Mouse (Mus musculus) thymus, postnatal 36 days (tissue): ENCODE measurements around the gene Acvr2a.
"Not testable (repeated sequence)": the region's sequence is repeated elsewhere in the genome, so short reads cannot be mapped to it uniquely, and the experiment has no call there.

Source experiments
- DNase-seq, 2 experiments: peaks; one replicate each; pipeline ENCODE4 v3.0.0; 2022; ENCODE audit warnings: mixed read lengths in 2 of 2

Acvr2a gene

GRCm38 (mm10) chr2:48813371-48814222 lies at the start of gene Acvr2a:
Gene Acvr2a, plus strand, starts transcription at chr2:48814109.
- peak; percentile 80 to 84 for DNase-seq

GRCm38 (mm10) chr2:48766513-48766912 lies 47.4 kb upstream of the Acvr2a start:
- no peak for DNase-seq

DNA sequence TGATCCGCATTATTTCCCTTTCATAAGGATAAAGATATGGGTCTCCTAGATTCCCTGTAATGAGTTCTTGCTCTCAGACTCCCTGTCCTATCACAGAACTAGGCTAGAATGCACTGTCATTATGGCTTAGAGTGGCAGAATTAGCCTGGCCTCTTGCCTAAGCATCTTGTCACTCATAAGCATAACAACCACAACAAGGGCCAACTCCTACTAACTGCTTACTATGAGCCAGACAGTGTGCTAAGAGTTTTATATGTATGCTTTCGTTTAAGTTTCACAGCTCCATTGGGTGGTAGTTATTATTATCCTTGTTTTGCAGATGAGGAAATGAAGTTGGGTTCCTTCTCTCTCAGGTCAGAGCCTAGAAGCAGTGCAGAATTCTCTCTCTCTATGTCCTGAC lies 46.1 kb upstream of the Acvr2a start:
- DNase-seq = no peak

GRCm38 (mm10) chr2:48768219-48768618 lies 45.7 kb upstream of the Acvr2a start:
- no peak for DNase-seq

DNA sequence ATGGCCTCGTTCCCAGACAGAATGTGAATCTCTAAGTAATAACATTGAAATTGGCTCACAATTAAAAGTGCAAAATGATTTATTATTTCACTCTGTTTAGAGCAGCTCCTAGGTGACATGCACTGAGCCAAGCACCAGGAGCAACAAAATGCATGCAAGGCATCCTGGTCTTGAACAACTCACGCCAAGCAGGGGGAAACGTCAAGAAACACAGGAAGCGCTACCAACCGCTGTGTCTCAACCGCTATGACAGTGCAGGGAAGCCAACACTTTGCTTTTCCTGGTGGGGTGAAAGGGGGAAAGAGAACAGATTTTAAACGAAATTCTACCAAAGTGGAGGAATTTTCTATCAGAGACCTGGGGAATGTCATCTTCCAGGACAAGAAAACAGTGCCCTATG lies 43.8 kb upstream of the Acvr2a start:
- DNase-seq = no peak

GRCm38 (mm10) chr2:48770634-48771033 lies 43.3 kb upstream of the Acvr2a start:
- no peak for DNase-seq

DNA sequence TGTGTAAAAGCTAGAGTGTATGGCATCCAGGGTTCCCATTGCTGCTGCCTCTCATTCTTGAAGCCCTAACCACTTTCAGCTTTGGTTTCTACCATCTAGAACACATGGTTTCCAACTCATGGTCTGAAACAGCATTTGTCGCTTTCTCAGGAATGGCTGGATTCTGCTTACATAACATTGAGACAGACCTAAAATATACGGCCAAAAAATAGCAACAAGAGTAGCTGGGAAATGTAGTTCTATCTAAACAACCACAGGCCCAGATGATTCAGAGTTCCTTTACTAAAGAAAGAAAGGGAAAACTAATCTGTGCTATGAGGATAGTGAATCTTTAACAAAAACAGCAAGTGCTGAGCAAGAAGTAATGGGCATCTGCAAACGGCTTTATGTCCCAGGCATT lies 38.6 kb upstream of the Acvr2a start:
- no peak for DNase-seq

GRCm38 (mm10) chr2:48788901-48789300 lies 25.0 kb upstream of the Acvr2a start:
- DNase-seq = no peak

DNA sequence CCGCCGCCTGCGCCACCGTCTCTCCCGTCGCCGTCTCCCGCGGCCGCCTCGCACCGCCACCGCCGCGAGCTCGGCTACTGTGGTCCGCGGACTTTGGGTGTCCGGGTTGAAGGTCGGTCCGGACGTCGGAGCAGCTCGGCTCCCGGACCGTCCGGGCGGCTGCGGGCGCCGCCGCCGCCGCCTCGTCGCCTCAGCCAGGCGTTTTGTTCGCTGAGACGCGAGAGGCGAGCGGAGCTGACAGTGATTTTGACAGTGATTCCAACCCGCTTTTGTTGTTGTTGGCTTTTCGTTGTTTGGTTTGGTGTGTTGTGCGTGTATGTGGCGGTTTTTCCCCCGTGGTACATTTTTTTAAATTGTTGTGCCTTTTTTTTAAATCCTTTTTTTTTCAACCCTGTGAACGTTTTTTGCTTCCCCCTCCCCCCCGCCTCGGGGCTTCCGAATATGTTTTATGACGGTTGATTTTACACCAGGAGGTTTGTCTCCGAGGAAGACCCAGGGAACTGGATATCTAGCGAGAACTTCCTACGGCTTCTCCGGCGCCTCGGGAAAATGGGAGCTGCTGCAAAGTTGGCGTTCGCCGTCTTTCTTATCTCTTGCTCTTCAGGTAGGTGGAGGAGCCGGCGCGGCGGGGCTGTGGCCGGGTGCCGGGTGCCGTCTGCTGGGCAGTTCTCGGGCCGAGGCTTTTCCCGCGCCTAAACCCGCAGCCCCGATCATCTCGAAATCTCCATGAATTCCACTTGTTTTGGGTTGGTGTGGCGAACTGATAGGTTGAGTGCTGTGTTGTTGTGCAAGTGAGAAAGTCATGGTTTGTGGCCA lies 522 bp downstream of the Acvr2a start:
- peak; percentile 19 to 23 for DNase-seq

- no peak for DNase-seq
Measured at GRCm38 (mm10) chr2:48815039-48815590, 1.2 kb downstream of the Acvr2a start.

- DNase-seq = no peak
Measured at GRCm38 (mm10) chr2:48816141-48817028, 2.5 kb downstream of the Acvr2a start.

- DNase-seq = no peak
Measured at GRCm38 (mm10) chr2:48825878-48826277, 12.0 kb downstream of the Acvr2a start.

GRCm38 (mm10) chr2:48826380-48826779 lies 12.5 kb downstream of the Acvr2a start:
- no peak for DNase-seq

DNA sequence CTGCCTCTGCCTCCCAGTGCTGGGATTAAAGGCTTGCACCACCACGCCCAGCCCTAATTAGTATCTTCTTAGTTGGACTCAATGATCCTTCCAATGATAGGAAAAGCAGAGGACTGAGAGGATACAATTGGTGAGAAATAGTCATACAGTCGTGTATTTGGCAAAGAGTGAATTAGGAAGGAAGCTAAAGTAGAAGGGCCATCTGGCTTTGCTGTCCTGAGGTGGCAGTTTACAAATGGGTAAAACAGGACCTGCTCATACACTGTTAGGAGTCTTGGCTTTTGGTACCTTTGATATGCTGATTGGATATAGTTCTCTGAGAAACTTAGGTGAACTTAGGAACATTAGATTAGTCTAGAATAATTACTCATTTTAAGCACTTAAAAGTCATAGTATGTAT lies 16.6 kb downstream of the Acvr2a start:
- no peak for DNase-seq

- DNase-seq = no peak
Measured at GRCm38 (mm10) chr2:48832305-48832704, 18.4 kb downstream of the Acvr2a start.

DNA sequence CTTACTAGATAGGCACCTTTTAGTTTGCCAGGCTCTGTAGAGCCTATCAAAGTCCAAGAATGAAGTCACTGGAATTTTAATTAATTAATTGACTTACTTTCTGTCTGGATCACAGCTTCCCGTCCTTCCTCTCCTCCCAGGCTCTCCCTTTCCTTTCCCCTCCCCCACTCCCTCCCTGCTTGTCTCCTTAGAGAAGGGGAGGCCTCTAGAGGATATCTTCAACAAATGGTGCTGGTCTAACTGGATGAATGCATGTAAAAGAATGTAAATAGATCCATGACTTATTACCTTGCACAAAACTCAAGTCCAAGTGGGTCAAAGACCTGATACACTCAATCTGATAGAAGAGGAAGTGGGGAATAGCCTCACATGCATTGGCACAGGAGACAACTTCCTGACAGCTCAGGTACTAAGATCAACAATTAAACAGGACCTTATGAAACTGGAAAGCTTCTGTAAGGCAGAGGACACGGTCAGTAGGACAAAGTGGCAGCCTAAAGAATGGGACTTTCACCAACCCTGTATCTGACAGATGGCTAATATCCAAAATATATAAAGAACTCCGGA lies 20.1 kb downstream of the Acvr2a start:
- DNase-seq = no peak

DNA sequence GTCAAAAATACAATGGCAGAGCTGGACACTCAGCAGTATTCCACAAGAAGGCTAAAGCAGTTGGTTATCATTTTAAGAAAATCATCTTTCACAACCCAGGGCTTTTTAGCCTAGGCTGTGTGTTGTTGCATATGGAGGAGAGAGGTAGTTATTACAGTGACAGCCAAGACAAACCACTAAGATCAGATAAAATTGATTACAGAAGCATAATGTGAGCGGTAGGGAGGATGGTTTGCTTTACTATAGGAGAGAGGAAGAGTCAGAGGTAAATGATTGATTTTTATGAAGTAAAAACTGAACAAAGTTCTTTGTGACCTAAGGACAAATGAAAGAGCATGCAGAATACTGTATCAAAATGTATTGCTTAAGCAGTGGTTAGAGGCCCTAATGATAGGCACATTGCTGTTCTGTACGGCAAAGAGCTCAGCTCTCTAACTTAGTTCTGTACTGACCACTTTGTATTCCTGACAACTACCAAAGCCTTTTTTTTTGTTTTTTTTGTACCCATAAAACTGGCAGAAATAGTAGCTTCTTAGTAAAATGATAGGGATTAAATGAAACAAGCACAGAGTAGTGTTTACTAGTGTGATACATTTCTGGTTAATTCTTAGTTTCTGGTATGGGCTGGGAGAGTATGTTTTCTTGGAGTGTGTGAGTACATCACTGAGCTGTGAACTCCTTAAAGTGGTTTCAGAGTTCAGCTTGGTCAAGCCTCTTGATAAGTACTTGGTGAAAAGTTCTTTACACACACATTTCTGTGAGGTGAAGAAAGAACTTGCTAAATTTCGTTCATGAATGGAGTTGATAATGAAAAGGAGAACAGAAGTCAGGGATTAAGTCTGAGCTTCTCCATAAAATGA lies 27.9 kb downstream of the Acvr2a start:
- DNase-seq = no peak

- no peak for DNase-seq
Measured at GRCm38 (mm10) chr2:48846689-48847398, 32.9 kb downstream of the Acvr2a start.

- DNase-seq = not testable (repeated sequence)
Measured at GRCm38 (mm10) chr2:48865596-48865995, 51.7 kb downstream of the Acvr2a start.

- DNase-seq = no peak
Measured at GRCm38 (mm10) chr2:48868199-48868913, 54.4 kb downstream of the Acvr2a start.
